Mouse (Mus musculus): Measurements from ENCODE around the gene Toe1.

DNA sequence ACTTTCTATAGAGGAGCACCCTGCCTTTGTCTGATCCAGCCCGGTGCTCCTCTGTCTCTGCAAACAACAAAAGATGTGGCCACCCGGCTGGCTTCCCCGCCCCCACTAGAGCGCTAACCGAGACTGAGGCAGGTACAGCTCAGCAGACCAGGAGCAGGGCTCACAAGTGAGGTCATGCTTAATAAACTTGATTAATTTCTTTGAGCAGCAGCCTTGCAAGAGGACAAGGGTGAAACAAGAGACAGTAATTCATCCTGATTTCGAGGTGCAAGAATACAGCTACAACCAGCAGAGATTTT, 22.6 kb upstream of the Toe1 start:
- no peak for TF ChIP-seq CTCF (IDR thresholded peaks at IDR 0.05)
- no peak for TF ChIP-seq POLR2A (IDR thresholded peaks at IDR 0.05; ENCODE audit: insufficient read depth, low read depth, low read length)

All from heart, adult 2 months (tissue).